Mouse (Mus musculus) cerebral cortex, adult 2 months (tissue): ENCODE measurements around the gene Lgals3.

Source experiments
- WGBS: fragments of 180-500 bp; shearing (Covaris S2); methylation state at CpG from one replicate; pipeline ENCODE4 v1.1.7; 2018; 5-methylcytosine and 5-hydroxymethylcytosine counted together

Gene Lgals3

DNA sequence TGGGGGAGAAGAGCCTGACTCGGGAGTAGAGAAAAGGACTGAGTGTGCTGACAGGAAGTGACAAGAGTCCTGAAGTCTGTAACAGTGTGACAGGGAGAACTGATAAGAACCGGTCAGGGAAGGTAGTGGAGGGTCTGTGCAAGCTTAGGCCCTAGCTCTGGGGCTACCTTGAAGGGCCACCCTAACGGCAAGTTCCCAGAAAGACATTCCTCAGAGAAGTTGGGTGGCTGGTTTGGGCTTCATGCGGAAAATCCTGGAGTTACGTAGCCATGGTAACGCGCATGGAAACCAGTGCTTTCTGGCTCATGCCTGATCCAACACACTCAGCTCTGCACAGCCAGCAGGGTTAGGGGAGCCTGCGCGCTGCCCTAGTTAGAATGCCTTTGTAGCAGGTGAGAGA, at the start of gene Lgals3:
Lgals3 (plus strand) TSS at position 291 of the 400 bp plus-strand sequence.
- WGBS, result 16% methylated on average over 9 of the region's 9 CpGs

- WGBS, result 91% methylated on average over 5 of the region's 5 CpGs
These were observed 48.2 kb upstream of the Lgals3 start for GRCm38 (mm10) chr14:47319362-47319761.

- 90% methylated on average over 7 of the region's 8 CpGs for WGBS
These were observed 46.0 kb upstream of the Lgals3 start for GRCm38 (mm10) chr14:47321581-47321980.

DNA sequence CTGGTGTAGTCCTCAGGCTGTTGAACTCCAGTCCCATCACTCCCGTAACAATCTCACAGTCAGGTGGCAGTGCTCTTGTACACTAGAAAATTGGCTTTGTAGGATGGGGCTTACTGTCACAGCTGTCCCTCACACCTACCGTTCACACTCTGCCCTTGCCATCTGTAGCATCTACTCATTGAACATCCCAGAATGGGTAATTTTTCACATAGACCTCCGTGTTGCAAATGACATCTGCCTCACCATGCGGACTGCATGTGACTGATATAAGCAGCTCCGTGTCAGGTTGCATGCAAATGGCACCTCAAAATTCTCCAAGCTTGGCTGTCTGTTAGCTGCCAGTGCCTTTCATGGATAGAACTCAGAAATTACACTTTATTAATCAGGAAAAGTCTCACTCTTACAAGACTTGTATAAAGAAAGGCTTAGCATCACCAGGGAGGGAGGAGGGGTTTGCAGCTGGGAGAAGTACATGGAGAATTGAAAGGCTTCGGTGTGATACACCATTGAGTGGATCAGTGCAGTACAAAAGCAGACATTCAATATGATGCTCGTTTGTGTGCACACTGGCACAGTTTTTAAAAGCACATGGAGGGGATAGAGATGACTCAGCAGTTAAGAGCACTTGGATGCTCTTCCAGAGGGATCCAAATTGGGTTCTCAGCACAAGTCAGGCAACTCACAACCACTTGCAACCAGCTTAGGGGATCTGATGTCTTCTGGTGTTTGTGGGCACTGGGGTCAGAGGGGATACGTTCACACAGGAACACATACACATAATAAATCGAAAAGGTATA, 41.4 kb upstream of the Lgals3 start:
- 57% methylated on average over 9 of the region's 9 CpGs for WGBS

DNA sequence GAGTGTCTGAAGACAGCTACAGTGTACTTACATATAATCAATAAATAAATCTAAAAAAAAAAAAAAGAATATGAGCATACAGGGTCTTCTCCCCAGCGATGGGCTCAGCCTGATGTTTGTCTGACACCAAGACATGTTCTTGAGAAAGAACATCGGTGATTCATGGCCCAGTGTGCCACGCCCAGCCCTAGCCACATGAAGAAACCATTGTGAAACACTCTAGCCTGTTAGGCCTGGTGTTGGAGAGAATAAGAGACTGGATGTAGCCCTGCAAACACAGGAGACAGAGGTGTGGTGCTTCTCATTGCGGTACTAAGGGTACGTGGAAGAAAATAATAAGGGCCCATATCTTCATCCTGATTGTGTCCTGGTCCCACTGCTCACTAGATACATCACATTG, 40.2 kb upstream of the Lgals3 start:
- WGBS, result 90% methylated on average over 5 of the region's 5 CpGs

DNA sequence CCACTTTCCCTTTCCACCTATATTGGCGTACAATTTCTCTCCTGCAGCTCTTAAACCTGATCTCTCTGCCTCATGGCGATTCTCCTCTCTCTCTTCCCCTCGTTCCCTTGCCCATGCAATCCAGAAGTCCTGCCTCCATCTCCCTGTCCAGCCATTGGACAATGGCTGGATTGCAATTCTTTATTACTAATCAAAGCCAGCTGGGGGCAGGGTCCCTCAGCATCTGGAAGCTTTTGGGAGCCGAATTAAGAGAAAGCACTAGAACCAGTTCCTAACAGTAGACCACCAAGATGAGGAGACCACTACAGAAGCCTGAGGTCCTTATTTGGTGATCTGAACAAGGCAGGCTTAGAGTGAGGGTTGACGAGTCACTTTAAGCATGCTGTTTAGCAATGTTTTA, 35.6 kb upstream of the Lgals3 start:
- 75% methylated on average over 5 of the region's 5 CpGs for WGBS

GRCm38 (mm10) chr14:47334819-47335218, 32.7 kb upstream of the Lgals3 start:
- WGBS, result 86% methylated on average over 4 of the region's 4 CpGs

DNA sequence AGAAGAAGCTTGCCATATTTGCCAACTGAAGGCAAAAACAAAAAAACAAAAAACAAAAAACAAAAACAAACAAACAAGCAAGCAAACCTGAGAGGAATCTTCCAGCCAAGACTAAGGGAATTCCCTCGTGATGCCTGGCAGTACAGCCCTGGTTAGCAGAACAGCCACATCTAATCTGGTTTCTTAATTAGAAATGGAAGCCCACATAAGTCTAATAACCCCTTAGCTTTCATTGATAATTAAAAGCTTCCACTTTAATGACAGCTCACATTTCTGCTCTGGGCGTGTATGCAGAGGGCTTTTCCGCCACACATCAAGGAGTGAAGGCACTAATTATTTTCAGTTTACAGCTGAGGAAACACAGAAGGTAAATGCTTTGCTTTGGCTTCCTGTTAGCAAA, 32.3 kb upstream of the Lgals3 start:
- WGBS, result 77% methylated on average over 3 of the region's 3 CpGs

- WGBS, result 91% methylated on average over 10 of the region's 10 CpGs
These were observed 27.2 kb upstream of the Lgals3 start for GRCm38 (mm10) chr14:47340231-47340925.

GRCm38 (mm10) chr14:47341811-47342291, 25.7 kb upstream of the Lgals3 start:
- WGBS, result 65% methylated on average over 4 of the region's 4 CpGs

DNA sequence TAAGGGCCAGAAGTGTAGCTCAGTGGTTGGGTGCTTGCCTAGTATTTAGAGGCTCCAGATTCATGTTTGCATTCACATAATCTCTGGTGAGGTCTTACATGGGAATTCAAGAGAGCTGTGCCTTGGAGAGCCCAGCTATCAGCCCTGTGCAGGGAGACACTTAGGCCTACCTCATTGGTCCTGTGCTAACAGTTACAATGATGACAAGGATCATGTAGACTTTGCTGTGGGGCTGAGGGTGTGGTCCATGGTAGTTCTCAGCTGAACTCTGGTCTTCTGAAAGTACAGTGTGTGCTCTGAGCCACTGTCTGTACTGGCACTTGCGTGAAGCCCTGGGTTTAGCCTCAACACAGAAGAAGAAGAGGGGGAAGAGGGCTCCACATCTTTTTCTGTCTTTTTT, 20.8 kb upstream of the Lgals3 start:
- 95% methylated on average over 1 of the region's 1 CpGs for WGBS

DNA sequence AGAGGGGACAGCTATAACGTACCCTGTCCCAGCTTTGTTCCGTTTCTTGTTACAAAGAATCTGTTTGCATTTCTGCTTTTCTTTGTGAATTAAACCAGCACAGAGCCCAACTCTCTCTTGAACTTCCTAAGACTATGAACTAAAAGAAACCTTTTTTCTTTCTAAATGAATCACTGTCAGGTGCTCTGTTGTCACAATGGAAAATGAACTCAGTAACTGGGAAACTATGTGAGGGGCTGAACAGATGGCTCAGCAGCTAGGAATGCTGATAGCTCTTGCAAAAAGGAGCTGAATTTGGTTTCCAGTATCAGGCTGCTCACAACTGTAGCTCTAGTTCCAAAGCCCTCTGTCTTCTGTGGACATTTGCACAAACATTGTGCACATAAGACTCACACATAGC, 16.6 kb upstream of the Lgals3 start:
- WGBS, result 71% methylated on average over 2 of the region's 2 CpGs

DNA sequence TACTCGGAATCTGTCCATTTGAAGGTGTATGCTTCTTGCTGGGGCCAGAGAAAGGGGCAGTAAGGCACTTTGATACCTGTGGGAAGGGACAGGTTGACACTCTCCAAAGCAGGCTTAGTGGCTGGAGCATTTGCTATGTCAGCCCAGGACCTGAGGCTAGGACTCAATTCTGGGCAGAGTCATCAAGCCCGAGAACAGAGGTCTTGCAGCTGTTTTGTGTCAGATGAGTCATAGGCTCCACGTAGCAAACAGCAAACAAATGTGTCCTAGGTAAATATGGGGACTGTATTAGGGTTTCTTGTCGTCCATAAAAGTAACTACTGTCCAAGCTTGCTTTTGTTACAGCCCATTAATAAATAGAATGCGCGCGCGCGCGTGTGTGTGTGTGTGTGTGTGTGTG, 15.3 kb upstream of the Lgals3 start:
- WGBS, result 95% methylated on average over 10 of the region's 10 CpGs

- 77% methylated on average over 4 of the region's 4 CpGs for WGBS
These were observed 14.3 kb upstream of the Lgals3 start for GRCm38 (mm10) chr14:47353240-47353639.

DNA sequence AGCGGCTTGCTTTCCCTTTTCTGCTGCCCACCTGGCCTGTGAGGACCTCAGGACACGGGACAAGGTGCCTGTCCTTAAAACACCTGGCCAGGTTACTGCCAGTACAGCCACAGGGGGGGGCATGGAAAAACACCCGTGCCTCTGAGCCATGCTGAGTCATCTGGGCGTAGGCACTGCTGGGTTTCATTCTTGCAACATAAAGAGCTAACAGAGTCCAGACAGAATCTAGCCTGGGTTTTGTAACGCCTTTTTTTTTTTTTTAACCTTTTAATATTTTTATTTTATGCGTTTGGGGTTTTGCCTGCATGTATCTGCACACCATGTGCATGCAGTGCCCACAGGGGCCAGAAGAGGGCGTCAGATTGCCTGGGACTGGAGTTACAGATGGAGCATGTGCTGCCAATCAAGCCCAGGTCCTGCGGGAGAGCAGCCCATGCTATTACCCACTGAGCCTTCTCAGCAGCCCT, 13.4 kb upstream of the Lgals3 start:
- 59% methylated on average over 8 of the region's 8 CpGs for WGBS

GRCm38 (mm10) chr14:47354948-47355347, 12.6 kb upstream of the Lgals3 start:
- 73% methylated on average over 5 of the region's 5 CpGs for WGBS

- WGBS, result 89% methylated on average over 3 of the region's 3 CpGs
These were observed 10.9 kb upstream of the Lgals3 start for GRCm38 (mm10) chr14:47356622-47357021.

- WGBS, result 68% methylated on average over 3 of the region's 3 CpGs
These were observed 7.9 kb upstream of the Lgals3 start for GRCm38 (mm10) chr14:47359610-47360009.

DNA sequence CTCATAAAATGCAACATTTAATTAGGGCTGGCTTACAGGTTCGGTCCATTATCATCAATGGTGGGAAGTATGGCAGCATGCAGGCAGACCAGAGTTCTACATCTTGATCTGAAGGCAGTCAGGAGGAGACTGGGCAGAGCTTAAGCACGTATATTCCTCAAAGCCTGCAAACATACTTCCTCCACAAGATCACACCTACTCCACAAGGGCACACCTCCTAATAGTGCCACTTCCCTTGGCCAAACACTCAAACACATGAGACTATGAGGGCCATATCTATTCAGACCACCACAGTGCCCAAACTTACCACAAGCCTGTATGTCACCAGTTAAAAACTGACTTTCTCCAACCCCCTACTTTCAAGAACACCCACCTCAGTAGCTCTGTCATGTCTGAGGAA, 6.1 kb upstream of the Lgals3 start:
- 85% methylated on average over 2 of the region's 2 CpGs for WGBS

DNA sequence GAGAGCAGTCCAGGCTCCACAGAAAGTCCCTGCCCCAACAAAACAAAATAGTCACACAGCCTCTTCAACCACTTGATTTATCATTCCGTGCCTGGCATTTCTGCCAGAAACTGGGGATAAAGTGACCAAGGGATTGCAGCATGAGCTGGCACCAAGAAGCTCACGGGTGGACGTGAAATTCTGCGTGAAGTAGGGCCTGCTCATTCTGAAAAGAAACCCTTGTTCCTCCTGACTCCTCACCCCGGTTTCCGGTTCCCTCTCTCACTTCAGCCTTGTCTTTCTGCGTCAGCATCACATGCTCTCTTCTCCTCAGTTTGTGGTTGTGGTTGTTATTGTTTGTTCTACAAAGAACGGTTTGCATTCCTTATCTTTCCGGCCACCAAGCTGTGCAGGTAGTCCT, 5.7 kb upstream of the Lgals3 start:
- WGBS, result 73% methylated on average over 9 of the region's 9 CpGs

DNA sequence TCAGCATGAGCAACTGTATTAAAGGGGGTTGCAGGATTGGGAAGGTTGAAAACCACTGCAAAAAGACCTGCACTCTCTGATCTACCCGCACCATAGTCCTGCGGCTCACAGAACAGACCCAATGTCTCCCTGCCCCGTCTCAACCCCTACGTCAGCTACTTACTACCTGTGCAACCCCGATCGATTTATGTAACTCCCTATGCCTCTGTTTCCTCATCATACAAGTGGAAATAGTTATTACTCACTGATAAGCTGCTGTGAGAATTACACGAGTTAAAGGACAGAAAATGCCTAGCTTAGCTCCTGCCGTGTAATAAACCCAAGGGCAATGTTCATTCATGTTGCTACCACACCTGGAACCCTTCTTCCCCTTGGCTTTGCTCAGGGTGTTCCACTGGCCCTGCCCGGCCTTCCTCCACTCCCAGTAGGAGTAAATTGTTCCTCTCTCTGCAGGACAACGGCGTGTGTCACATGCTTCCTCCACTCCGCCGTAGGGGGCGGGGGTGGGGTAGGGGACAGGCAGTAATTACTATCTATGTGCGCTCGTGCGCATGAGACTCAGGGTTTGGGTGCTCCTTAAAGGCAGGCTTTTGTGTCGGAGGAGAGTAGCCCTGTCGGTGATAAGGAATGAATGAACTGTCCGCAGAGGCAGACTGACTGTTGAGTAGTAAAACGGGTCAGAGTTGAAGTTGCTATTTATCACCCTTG, 2.7 kb upstream of the Lgals3 start:
- WGBS, result 61% methylated on average over 21 of the region's 21 CpGs

- 13% methylated on average over 7 of the region's 7 CpGs for WGBS
These were observed 650 bp upstream of the Lgals3 start for GRCm38 (mm10) chr14:47366881-47367321.
